ENCODE assay signal across 25 mouse cellular contexts in genomic region chr10:116546177-116546576, GRCm38 (mm10).
"Had no signal": no experiment of that assay in that cellular context is flagged by ENCODE, and none has a peak within 500 bp of the region (broad histone marks: within the 10 kb centered on the region; RNA-seq: fewer than 3 reads in every experiment).

No protein-coding gene starts in this region.

- H3K4me1 ChIP-seq: embryonic facial prominence, embryonic 10.5 days; embryonic facial prominence, embryonic 12.5 days; embryonic facial prominence, embryonic 15.5 days; forebrain, embryonic 12.5 days; forebrain, embryonic 13.5 days; heart, embryonic 10.5 days had no signal

- ATAC-seq: forebrain, embryonic 13.5 days; forebrain, embryonic 14.5 days; forebrain, embryonic 15.5 days; forebrain, embryonic 16.5 days; forebrain, postnatal 0 days had no signal

- H3K4me3 ChIP-seq: embryonic facial prominence, embryonic 10.5 days; embryonic facial prominence, embryonic 12.5 days; embryonic facial prominence, embryonic 13.5 days; embryonic facial prominence, embryonic 15.5 days; erythroblast, embryonic 14.5 days; forebrain, embryonic 10.5 days; forebrain, embryonic 12.5 days; forebrain, embryonic 13.5 days; forebrain, embryonic 15.5 days; gastrocnemius, adult 2 months; heart, adult 2 months; heart, embryonic 10.5 days; heart, embryonic 12.5 days had no signal

- DNase-seq: cerebellum, postnatal 10 days; cerebellum, postnatal 14 days; embryo, embryonic 11 days; forebrain, postnatal 0 days; gastrocnemius, adult 2 months; gastrocnemius, postnatal 10 days; gastrocnemius, postnatal 14 days; gastrocnemius, postnatal 25 days; gastrocnemius, postnatal 36 days; heart, adult 11 months; heart, adult 18-20 months; heart, adult 2 months had no signal

- H3K27me3 ChIP-seq: embryonic facial prominence, embryonic 12.5 days; embryonic facial prominence, embryonic 13.5 days; embryonic facial prominence, embryonic 15.5 days; forebrain, embryonic 12.5 days; forebrain, embryonic 13.5 days; forebrain, embryonic 15.5 days; heart, embryonic 12.5 days had no signal

- H3K27ac ChIP-seq: embryonic facial prominence, embryonic 10.5 days; embryonic facial prominence, embryonic 12.5 days; embryonic facial prominence, embryonic 13.5 days; embryonic facial prominence, embryonic 15.5 days; forebrain, embryonic 10.5 days; forebrain, embryonic 12.5 days; forebrain, embryonic 13.5 days; forebrain, embryonic 15.5 days; gastrocnemius, adult 2 months; heart, adult 2 months; heart, embryonic 10.5 days had no signal
